Mouse (Mus musculus): ENCODE measurements around the gene Recql. TPM values are rescaled to one million over a fixed set of nuclear protein-coding genes. Genes with fewer than 3 reads are reported as not detected.

Gene Recql
- polyA plus RNA-seq, 1 experiment from 2014 or later = 29.9 TPM

DNA sequence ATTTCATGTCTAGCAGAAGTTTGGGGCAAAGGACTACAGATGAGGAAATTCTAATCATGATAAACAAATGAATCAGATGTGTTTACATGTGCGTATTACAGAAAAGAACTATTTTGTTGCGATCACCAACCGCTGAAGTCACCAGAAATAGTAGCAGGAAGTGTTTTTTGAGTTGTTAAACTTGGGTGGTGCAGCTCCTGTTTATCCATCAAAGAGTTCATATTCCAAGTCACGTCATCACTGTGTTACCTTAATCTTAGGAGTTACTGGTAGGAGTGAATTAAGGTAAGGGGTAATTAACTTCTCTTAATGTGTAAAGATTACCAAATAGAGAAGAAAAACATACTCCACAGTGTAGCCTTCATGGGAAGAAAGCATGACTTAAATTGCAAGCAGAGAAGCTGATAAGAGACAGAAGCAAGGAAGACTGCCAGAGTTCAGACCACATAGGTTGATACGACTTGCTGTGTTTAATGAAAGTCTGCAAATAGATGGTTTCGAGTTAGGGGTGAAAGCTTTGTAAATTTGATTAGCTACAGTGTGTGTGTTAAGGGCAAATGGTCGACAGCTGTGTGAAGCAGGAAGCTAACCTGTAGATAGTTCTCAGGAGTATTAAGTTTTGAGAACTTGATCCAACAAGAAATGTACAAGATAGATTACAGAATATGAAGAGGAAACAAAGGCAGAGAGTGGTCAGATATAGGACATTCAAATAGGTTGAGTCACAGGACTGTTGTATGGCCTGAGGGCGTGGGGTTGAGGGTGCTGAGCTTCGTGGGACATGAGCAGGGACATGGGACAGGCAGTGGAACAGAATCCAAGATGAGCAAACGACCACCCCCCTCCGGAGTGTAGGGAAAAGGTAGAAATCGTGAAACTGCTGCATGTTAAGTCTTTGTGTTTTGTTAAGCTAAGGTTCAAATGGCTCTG, 40.4 kb downstream of the Recql start:
- H3K36me3 ChIP-seq (ENCODE audit: insufficient read depth) = peaks cover 18% of the 10 kb centered on the region; the same call in 1 of the 2 replicates
- no peak overlapping the region for H3K27ac ChIP-seq (ENCODE audit: low read depth)
- no peaks in the 10 kb centered on the region for H3K9me3 ChIP-seq (ENCODE audit: low read depth, low read length)
- H3K27me3 ChIP-seq (ENCODE audit: insufficient read depth, low read length) = no peaks in the 10 kb centered on the region
- H3K4me2 ChIP-seq = peak overlapping the region; percentile 63
- ATAC-seq (ENCODE audit: insufficient read depth) (no peak), DNase-seq (no peak)
- 39% methylated on average over 12 of the region's 12 CpGs for WGBS
- no peak for TF ChIP-seq CTCF (IDR thresholded peaks at IDR 0.05; ENCODE audit: low read depth)
- H3K9ac ChIP-seq = peak overlapping the region; percentile 58
- 0 out of 2 replicates have a peak, but pooled peaks cover 3% of the 10 kb centered on the region for H3K4me1 ChIP-seq (ENCODE audit: insufficient read depth)
- peak overlapping the region; percentile 70 for H3K4me3 ChIP-seq (ENCODE audit: low read depth, low read length)

DNA sequence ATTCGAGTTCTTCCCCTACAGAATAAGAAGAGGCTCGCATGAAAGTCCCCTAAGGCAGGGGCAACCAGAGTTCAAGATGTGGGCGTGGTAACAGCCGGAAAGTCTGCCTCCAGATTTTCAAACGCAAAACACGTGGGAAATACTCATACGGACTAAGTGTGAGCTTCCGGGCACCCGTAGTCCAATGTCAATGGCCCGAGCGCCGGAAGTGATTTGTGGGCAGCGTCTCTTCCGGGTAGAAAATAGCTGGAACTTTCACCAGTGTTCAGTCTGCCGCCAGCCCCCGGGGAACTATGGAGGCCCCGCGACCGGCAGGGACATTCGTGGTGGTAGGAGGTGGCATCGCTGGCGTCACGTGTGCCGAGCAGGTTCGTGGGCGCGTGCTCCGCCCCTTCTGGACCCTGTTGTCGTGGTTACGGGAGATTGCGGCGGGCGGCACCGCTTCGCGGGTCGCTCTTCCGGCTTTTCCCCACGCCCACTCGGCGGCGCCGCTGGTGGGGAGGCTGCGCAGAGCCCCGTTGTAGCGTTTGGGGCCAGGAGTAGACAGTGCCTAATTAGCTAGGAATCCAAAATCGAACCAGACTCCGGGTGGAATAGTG, 41.3 kb downstream of the Recql start, which contains the start of gene Pyroxd1:
Gene Pyroxd1, plus strand, starts transcription at position 215 of the 599 bp plus-strand sequence.
- H3K27ac ChIP-seq (ENCODE audit: low read depth) = peak within 1 kb of the TSS; percentile 73
- peak within 1 kb of the TSS; percentile 70 for H3K4me3 ChIP-seq (ENCODE audit: low read depth, low read length)
- peak within 1 kb of the TSS; percentile 63 for H3K4me2 ChIP-seq
- ATAC-seq (ENCODE audit: insufficient read depth) (peak; percentile 96), DNase-seq (peak; percentile 97)
- 0 out of 2 replicates have a peak, but pooled peaks cover 3% of the 10 kb centered on the region for H3K4me1 ChIP-seq (ENCODE audit: insufficient read depth)
- H3K27me3 ChIP-seq (ENCODE audit: insufficient read depth, low read length) = no peaks in the 10 kb centered on the region
- peaks cover 10% of the 10 kb centered on the region; the same call in 1 of the 2 replicates for H3K36me3 ChIP-seq (ENCODE audit: insufficient read depth)
- no peaks in the 10 kb centered on the region for H3K9me3 ChIP-seq (ENCODE audit: low read depth, low read length)
- no peak for TF ChIP-seq CTCF (IDR thresholded peaks at IDR 0.05; ENCODE audit: low read depth)
- H3K9ac ChIP-seq = peak within 1 kb of the TSS; percentile 58
- under 1% methylated on average over 45 of the region's 48 CpGs for WGBS

DNA sequence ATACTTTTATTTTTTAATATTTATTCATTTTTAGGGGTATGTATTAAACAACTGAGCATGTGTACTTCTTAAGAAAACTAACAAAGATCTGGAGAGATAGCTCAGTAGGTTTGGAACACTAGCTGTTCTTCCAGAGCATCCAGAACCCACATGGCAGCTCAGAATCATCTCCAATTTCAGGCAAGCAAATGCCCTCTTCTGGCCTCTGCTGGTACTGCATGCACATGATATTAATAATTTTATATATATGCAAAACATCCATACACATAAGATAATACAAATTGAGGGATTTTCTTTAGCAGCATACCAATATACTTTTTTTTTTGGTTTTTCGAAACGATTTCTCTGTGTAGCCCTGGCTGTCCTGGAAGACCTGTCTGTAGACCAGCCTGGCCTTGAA, 43.3 kb downstream of the Recql start:
- Histone ChIP-seq H3K27me3 (ENCODE audit: insufficient read depth, low read length) (no peaks in the 10 kb centered on the region), H3K9ac (no peak overlapping the region), H3K27ac (ENCODE audit: low read depth) (no peak overlapping the region), H3K9me3 (ENCODE audit: low read depth, low read length) (no peaks in the 10 kb centered on the region), H3K4me2 (no peak overlapping the region), H3K4me3 (ENCODE audit: low read depth, low read length) (no peak overlapping the region), H3K4me1 (ENCODE audit: insufficient read depth) (0 out of 2 replicates have a peak, but pooled peaks cover 3% of the 10 kb centered on the region), H3K36me3 (ENCODE audit: insufficient read depth) (no peaks in the 10 kb centered on the region)
- DNase-seq (peak; percentile 81), ATAC-seq (ENCODE audit: insufficient read depth) (no peak)
- 62% methylated on average over 2 of the region's 2 CpGs for WGBS
- peak; percentile 70 for TF ChIP-seq CTCF (IDR thresholded peaks at IDR 0.05; ENCODE audit: low read depth)

DNA sequence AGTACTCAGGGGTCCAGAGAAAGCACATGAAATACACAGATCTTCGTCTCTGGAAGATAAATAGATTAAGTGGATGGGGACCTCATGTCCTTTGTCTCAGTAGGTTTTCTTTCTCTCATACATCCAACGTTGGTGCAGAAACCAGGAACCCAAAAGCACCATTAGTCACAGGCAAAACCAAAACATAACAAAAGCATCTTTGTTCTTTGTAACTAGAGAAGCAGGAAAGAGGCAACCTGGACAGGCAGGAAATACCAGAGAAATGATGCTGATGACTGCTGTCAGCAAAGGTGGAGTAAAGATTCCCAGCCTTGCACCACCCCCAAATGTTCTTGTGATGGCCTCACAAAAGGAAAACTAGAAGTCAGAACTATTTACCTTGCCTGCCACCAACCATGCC, 47.3 kb downstream of the Recql start:
- no peak overlapping the region for H3K4me3 ChIP-seq (ENCODE audit: low read depth, low read length)
- ATAC-seq (ENCODE audit: insufficient read depth) = no peak
- H3K36me3 ChIP-seq (ENCODE audit: insufficient read depth) = no peaks in the 10 kb centered on the region
- WGBS = 24% methylated on average over 2 of the region's 2 CpGs
- H3K9ac ChIP-seq = no peak overlapping the region
- H3K27ac ChIP-seq (ENCODE audit: low read depth) = no peak overlapping the region
- TF ChIP-seq CTCF (IDR thresholded peaks at IDR 0.05; ENCODE audit: low read depth) = no peak
- H3K4me1 ChIP-seq (ENCODE audit: insufficient read depth) = no peaks in the 10 kb centered on the region
- H3K27me3 ChIP-seq (ENCODE audit: insufficient read depth, low read length) = no peaks in the 10 kb centered on the region
- H3K9me3 ChIP-seq (ENCODE audit: low read depth, low read length) = no peaks in the 10 kb centered on the region
- no peak overlapping the region for H3K4me2 ChIP-seq
- no peak for DNase-seq

DNA sequence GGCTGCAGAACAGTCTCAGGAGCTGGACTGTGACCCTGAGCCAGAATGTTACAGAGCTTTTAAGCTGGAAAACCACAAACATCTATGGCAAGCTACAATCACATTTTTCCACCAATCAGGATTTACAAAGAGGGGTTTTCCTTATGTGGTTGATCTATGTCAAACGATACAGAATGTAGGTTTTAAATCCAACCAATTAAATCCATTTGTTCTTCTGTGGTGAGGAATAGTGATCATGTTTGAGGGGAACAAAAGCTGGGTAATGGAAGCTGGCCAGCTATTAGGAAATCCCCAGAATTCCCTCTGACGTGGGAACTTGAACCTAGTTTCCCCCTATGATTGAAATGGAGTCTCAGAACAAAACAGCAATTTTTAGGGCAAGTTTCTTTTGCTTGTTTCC, 47.9 kb downstream of the Recql start:
- ATAC-seq (ENCODE audit: insufficient read depth) (no peak), DNase-seq (no peak)

DNA sequence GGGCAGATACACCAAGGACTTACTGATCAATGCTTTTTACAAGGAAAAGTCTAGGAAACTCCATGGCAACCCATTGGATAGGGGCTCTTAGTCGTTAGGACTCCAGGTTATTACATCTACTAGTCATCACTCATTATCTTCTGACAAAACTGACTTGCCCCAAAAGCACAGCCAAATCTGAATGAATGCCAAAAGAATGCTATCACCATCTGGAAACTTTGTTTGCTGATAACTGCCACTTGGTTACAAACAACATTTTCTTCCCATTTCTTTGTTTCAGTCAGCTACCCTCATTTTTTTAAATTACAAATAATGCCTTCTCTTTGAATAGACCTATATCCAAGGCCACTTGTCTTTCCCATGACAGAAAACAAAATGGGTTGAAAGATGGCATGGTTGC, 57.7 kb downstream of the Recql start:
- H3K4me2 ChIP-seq = no peak overlapping the region
- no peaks in the 10 kb centered on the region for H3K27me3 ChIP-seq (ENCODE audit: insufficient read depth, low read length)
- no peak for DNase-seq

More for the DNA sequence above, 47.9 kb downstream of the Recql start:
- H3K9me3 ChIP-seq (ENCODE audit: low read depth, low read length) = no peaks in the 10 kb centered on the region
- no peak overlapping the region for H3K4me3 ChIP-seq (ENCODE audit: low read depth, low read length)
- WGBS = 67% methylated on average over 2 of the region's 2 CpGs
- no peaks in the 10 kb centered on the region for H3K27me3 ChIP-seq (ENCODE audit: insufficient read depth, low read length)
- H3K36me3 ChIP-seq (ENCODE audit: insufficient read depth) = no peaks in the 10 kb centered on the region
- H3K27ac ChIP-seq (ENCODE audit: low read depth) = no peak overlapping the region
- no peaks in the 10 kb centered on the region for H3K4me1 ChIP-seq (ENCODE audit: insufficient read depth)
- no peak overlapping the region for H3K4me2 ChIP-seq
- no peak overlapping the region for H3K9ac ChIP-seq
- TF ChIP-seq CTCF (IDR thresholded peaks at IDR 0.05; ENCODE audit: low read depth) = no peak

DNA sequence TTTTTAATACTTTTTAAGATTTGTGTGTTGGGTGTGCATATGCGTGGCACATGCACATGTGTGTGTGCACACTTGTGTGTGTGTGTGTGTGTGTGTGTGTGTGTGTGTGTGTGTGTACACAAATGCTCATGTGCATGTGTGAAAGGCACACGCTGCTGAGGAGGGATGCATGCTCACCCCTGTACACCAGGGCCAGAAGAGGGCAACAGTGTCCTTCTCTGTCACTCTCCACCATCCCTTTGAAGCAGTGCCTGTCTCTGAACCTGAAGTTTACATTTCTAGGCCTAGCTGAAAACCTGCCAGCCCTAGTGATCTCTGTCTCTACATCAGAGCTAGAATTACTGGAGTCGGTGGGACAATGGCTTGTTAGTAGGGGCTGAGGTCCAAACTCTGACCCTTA, 60.3 kb downstream of the Recql start:
- no peaks in the 10 kb centered on the region for H3K36me3 ChIP-seq (ENCODE audit: insufficient read depth)
- no peaks in the 10 kb centered on the region for H3K9me3 ChIP-seq (ENCODE audit: low read depth, low read length)
- DNase-seq (no peak), ATAC-seq (ENCODE audit: insufficient read depth) (no peak)
- no peaks in the 10 kb centered on the region for H3K4me1 ChIP-seq (ENCODE audit: insufficient read depth)
- H3K27me3 ChIP-seq (ENCODE audit: insufficient read depth, low read length) = no peaks in the 10 kb centered on the region
- 0 out of 2 replicates have a peak, but pooled peaks have one; percentile 18 for TF ChIP-seq CTCF (IDR thresholded peaks at IDR 0.05; ENCODE audit: low read depth)
- H3K27ac ChIP-seq (ENCODE audit: low read depth) = no peak overlapping the region
- WGBS = 68% methylated on average over 3 of the region's 3 CpGs
- no peak overlapping the region for H3K4me3 ChIP-seq (ENCODE audit: low read depth, low read length)
- H3K4me2 ChIP-seq = no peak overlapping the region
- H3K9ac ChIP-seq = no peak overlapping the region

More for the DNA sequence above, 57.7 kb downstream of the Recql start:
- TF ChIP-seq CTCF (IDR thresholded peaks at IDR 0.05; ENCODE audit: low read depth) = no peak
- H3K27ac ChIP-seq (ENCODE audit: low read depth) = no peak overlapping the region
- 81% methylated on average over 1 of the region's 1 CpGs for WGBS
- H3K36me3 ChIP-seq (ENCODE audit: insufficient read depth) = no peaks in the 10 kb centered on the region
- no peaks in the 10 kb centered on the region for H3K9me3 ChIP-seq (ENCODE audit: low read depth, low read length)
- H3K9ac ChIP-seq = no peak overlapping the region
- no peak overlapping the region for H3K4me3 ChIP-seq (ENCODE audit: low read depth, low read length)
- no peak for ATAC-seq (ENCODE audit: insufficient read depth)
- H3K4me1 ChIP-seq (ENCODE audit: insufficient read depth) = no peaks in the 10 kb centered on the region
